8 mouse cellular contexts compared by ENCODE assay signal in genomic region chr2:113847678-113848244, GRCm38 (mm10). TPM values are rescaled to one million over a fixed set of nuclear protein-coding genes. Genes with fewer than 3 reads are reported as not detected.
DNase-seq lines count a peak whose midpoint lies in the region; ATAC-seq lines count a peak whose summit lies in the region.

No protein-coding gene starts in this region.

- H3K27ac ChIP-seq in heart, embryonic 11.5 days (ENCODE audit: low read depth, low read length), result peak overlapping the region; percentile 77
- H3K27ac ChIP-seq in embryonic facial prominence, embryonic 13.5 days, result peak overlapping the region; percentile 77
- no peak overlapping the region for H3K27ac ChIP-seq in midbrain, embryonic 13.5 days

- H3K4me3 ChIP-seq in heart, embryonic 11.5 days (ENCODE audit: low read depth, low read length), result peak overlapping the region; percentile 89
- H3K4me3 ChIP-seq in embryonic facial prominence, embryonic 13.5 days, result peak overlapping the region; percentile 90
- H3K4me3 ChIP-seq in midbrain, embryonic 13.5 days (replicated peaks), result peak overlapping the region; percentile 69

- peak overlapping the region; percentile 82 for H3K4me2 ChIP-seq in heart, embryonic 11.5 days
- H3K4me2 ChIP-seq in embryonic facial prominence, embryonic 13.5 days, result peak overlapping the region; percentile 87
- H3K4me2 ChIP-seq in midbrain, embryonic 13.5 days (replicated peaks), result peak overlapping the region; percentile 92

- no peaks in the 10 kb centered on the region for H3K9me3 ChIP-seq in heart, embryonic 11.5 days (replicated peaks; ENCODE audit: control insufficient read depth, low read length)
- no peaks in the 10 kb centered on the region for H3K9me3 ChIP-seq in embryonic facial prominence, embryonic 13.5 days
- H3K9me3 ChIP-seq in midbrain, embryonic 13.5 days, result no peaks in the 10 kb centered on the region

- peak; percentile 23; the same call in 1 of the 2 replicates for ATAC-seq in heart, embryonic 11.5 days (replicated peaks; ENCODE audit: insufficient number of reproducible peaks, low FRiP score, low TSS enrichment)
- ATAC-seq in embryonic facial prominence, embryonic 13.5 days (ENCODE audit: insufficient number of reproducible peaks, insufficient read depth, low FRiP score, low TSS enrichment, low read depth), result 0 out of 2 replicates have a peak, but pooled peaks have one; percentile 12
- peak; percentile 15 for ATAC-seq in midbrain, embryonic 13.5 days

- intact Hi-C loops in heart, postnatal 36 days (cut with DNase I), result no loop called here

- WGBS in heart, embryonic 11.5 days (ENCODE audit: insufficient replicate concordance), result 0% methylated on average over 24 of the region's 24 CpGs
- under 1% methylated on average over 24 of the region's 24 CpGs for WGBS in embryonic facial prominence, embryonic 13.5 days
- under 1% methylated on average over 24 of the region's 24 CpGs for WGBS in midbrain, embryonic 13.5 days

- H3K9ac ChIP-seq in heart, embryonic 11.5 days (ENCODE audit: low read depth, low read length), result peak overlapping the region; percentile 87
- H3K9ac ChIP-seq in embryonic facial prominence, embryonic 13.5 days, result peak overlapping the region; percentile 83
- H3K9ac ChIP-seq in midbrain, embryonic 13.5 days (replicated peaks), result peak overlapping the region; percentile 70

- peaks cover 12% of the 10 kb centered on the region for H3K4me1 ChIP-seq in heart, embryonic 11.5 days (ENCODE audit: control insufficient read depth, insufficient read depth, low read length)
- H3K4me1 ChIP-seq in embryonic facial prominence, embryonic 13.5 days, result peaks cover 27% of the 10 kb centered on the region
- peaks cover 26% of the 10 kb centered on the region for H3K4me1 ChIP-seq in midbrain, embryonic 13.5 days (replicated peaks)

- H3K36me3 ChIP-seq in heart, embryonic 11.5 days (ENCODE audit: control insufficient read depth, insufficient read depth, low read length), result no peaks in the 10 kb centered on the region; the same call in 1 of the 2 replicates
- H3K36me3 ChIP-seq in embryonic facial prominence, embryonic 13.5 days, result peaks cover 20% of the 10 kb centered on the region
- peaks cover 11% of the 10 kb centered on the region; the same call in 1 of the 2 replicates for H3K36me3 ChIP-seq in midbrain, embryonic 13.5 days

- no peak for DNase-seq in heart, postnatal 36 days
- DNase-seq in CD4-positive helper T cell, adult 2 months (ENCODE audit: low read depth, low spot score), result peak; percentile 11
- DNase-seq in kidney, adult 9 months, result peak; percentile 31
- no peak for DNase-seq in frontal cortex, postnatal 10 days (ENCODE audit: low spot score in 2 of 2)
- DNase-seq in gastrocnemius, adult 18-20 months (ENCODE audit: low spot score), result no peak

- H3K27me3 ChIP-seq in heart, embryonic 11.5 days (ENCODE audit: control insufficient read depth, insufficient read depth, low read length), result no peaks in the 10 kb centered on the region
- H3K27me3 ChIP-seq in embryonic facial prominence, embryonic 13.5 days, result no peaks in the 10 kb centered on the region
- no peaks in the 10 kb centered on the region for H3K27me3 ChIP-seq in midbrain, embryonic 13.5 days

RNA-seq across cellular contexts. Expression of gene Arhgap11a, which starts 0.7 kb away (rescaled TPM):
- polyA plus RNA-seq in heart, embryonic 11.5 days (2014; fragmentation: Nextera tagmentation; extraction: Ambion mirVana), result 3.9 and 5.7 TPM in 2 replicates
- total RNA-seq in heart, postnatal 36 days (2021), result 1 to 10 TPM; 2.0 to 2.5 TPM
- 25.7 and 28.2 TPM in 2 replicates for polyA plus RNA-seq in embryonic facial prominence, embryonic 13.5 days (2015; fragmentation: Nextera tagmentation; extraction: Ambion mirVana)
- polyA plus RNA-seq in midbrain, embryonic 13.5 days (2015; fragmentation: Nextera tagmentation; extraction: Ambion mirVana), result 23.4 and 24.5 TPM in 2 replicates
- total RNA-seq in gastrocnemius, adult 18-20 months (2021), result under 1 TPM; 0.81 to 0.87 TPM

RNA-seq across cellular contexts. Expression of gene Scg5, which starts 18.8 kb away (rescaled TPM):
- 0.73 and 0.77 TPM in 2 replicates for polyA plus RNA-seq in heart, embryonic 11.5 days (2014; fragmentation: Nextera tagmentation; extraction: Ambion mirVana)
- total RNA-seq in heart, postnatal 36 days (2021), result not detected
- 2.7 and 3.8 TPM in 2 replicates for polyA plus RNA-seq in embryonic facial prominence, embryonic 13.5 days (2015; fragmentation: Nextera tagmentation; extraction: Ambion mirVana)
- polyA plus RNA-seq in midbrain, embryonic 13.5 days (2015; fragmentation: Nextera tagmentation; extraction: Ambion mirVana), result 188 and 212 TPM in 2 replicates
- total RNA-seq in gastrocnemius, adult 18-20 months (2021), result not detected

Comparison
In these comparisons a context has a peak if more than half of its experiments do, and no peak if none do; other contexts are left out.
1. DNase-seq: peak in CD4-positive helper T cell, adult 2 months (single experiment) and kidney, adult 9 months (single experiment); none in heart, postnatal 36 days (0 of 2), frontal cortex, postnatal 10 days (0 of 2) and gastrocnemius, adult 18-20 months (single experiment).
2. RNA of gene Scg5, which starts 18.8 kb away (polyA plus RNA-seq): 188 to 212 TPM in midbrain, embryonic 13.5 days; 2.7 to 3.8 TPM in embryonic facial prominence, embryonic 13.5 days and 0.73 to 0.77 TPM in heart, embryonic 11.5 days; every median in the first group is over 10 times any median in the second.
3. Peak in every context shown above with its lines, with median percentiles within 50 percentile points of each other: ATAC-seq, H3K4me2 ChIP-seq, H3K4me3 ChIP-seq and H3K9ac ChIP-seq.